ENCODE assay signal across 9 mouse cellular contexts in genomic region chr7:24817502-24817901, GRCm38 (mm10). TPM values are rescaled to one million over a fixed set of nuclear protein-coding genes. Genes with fewer than 3 reads are reported as not detected.
DNase-seq lines count a peak whose midpoint lies in the region; ATAC-seq lines count a peak whose summit lies in the region.
"Had no signal": no experiment of that assay in that cellular context is flagged by ENCODE, and none has a peak within 500 bp of the region (broad histone marks: within the 10 kb centered on the region; RNA-seq: fewer than 3 reads in every experiment).

No protein-coding gene starts in this region.

- no peak overlapping the region for H3K4me2 ChIP-seq in forebrain, embryonic 16.5 days (ENCODE audit: low read length)
- H3K4me2 ChIP-seq in intestine, embryonic 14.5 days (ENCODE audit: low read length), result no peak overlapping the region
- H3K4me2 ChIP-seq in midbrain, embryonic 13.5 days (replicated peaks), result no peak overlapping the region
- H3K4me2 ChIP-seq: neural tube, embryonic 12.5 days had no signal

- no peaks in the 10 kb centered on the region for H3K36me3 ChIP-seq in forebrain, embryonic 10.5 days (replicated peaks)
- H3K36me3 ChIP-seq in forebrain, embryonic 16.5 days (ENCODE audit: control insufficient read depth, insufficient read depth), result no peaks in the 10 kb centered on the region
- H3K36me3 ChIP-seq in intestine, embryonic 14.5 days (ENCODE audit: control insufficient read depth, insufficient read depth, low read length), result no peaks in the 10 kb centered on the region
- no peaks in the 10 kb centered on the region for H3K36me3 ChIP-seq in midbrain, embryonic 13.5 days
- H3K36me3 ChIP-seq: neural tube, embryonic 12.5 days had no signal

- H3K4me1 ChIP-seq in forebrain, embryonic 10.5 days, result no peaks in the 10 kb centered on the region
- no peaks in the 10 kb centered on the region for H3K4me1 ChIP-seq in forebrain, embryonic 16.5 days (replicated peaks; ENCODE audit: control insufficient read depth, insufficient read depth, low read length)
- H3K4me1 ChIP-seq in intestine, embryonic 14.5 days (replicated peaks; ENCODE audit: control insufficient read depth, insufficient read depth, low read length), result no peaks in the 10 kb centered on the region
- H3K4me1 ChIP-seq in midbrain, embryonic 13.5 days (replicated peaks), result no peaks in the 10 kb centered on the region
- H3K4me1 ChIP-seq: neural tube, embryonic 12.5 days had no signal

- ATAC-seq in forebrain, embryonic 16.5 days, result no peak
- ATAC-seq in cerebellum, adult (ENCODE audit: insufficient number of reproducible peaks, low FRiP score, low TSS enrichment), result peak; percentile 83; the same call in 1 of the 2 replicates
- peak; percentile 81 for ATAC-seq in intestine, embryonic 14.5 days (replicated peaks; ENCODE audit: low FRiP score, low TSS enrichment, low read depth)
- ATAC-seq in midbrain, embryonic 13.5 days, result peak; percentile 80

- H3K4me3 ChIP-seq in forebrain, embryonic 10.5 days, result no peak overlapping the region
- no peak overlapping the region for H3K4me3 ChIP-seq in forebrain, embryonic 16.5 days (replicated peaks; ENCODE audit: low read length)
- H3K4me3 ChIP-seq in intestine, embryonic 14.5 days (ENCODE audit: low read depth, low read length), result no peak overlapping the region
- no peak overlapping the region for H3K4me3 ChIP-seq in midbrain, embryonic 13.5 days (replicated peaks)
- H3K4me3 ChIP-seq: neural tube, embryonic 12.5 days had no signal

- intact Hi-C loops in left cerebral cortex, postnatal 14 days (cut with DNase I), result no loop called here

- H3K9ac ChIP-seq in forebrain, embryonic 16.5 days (replicated peaks; ENCODE audit: low read depth, low read length), result no peak overlapping the region
- H3K9ac ChIP-seq in intestine, embryonic 14.5 days (ENCODE audit: low read length), result no peak overlapping the region
- no peak overlapping the region for H3K9ac ChIP-seq in midbrain, embryonic 13.5 days (replicated peaks)
- H3K9ac ChIP-seq: neural tube, embryonic 12.5 days had no signal

- H3K27me3 ChIP-seq in forebrain, embryonic 10.5 days (ENCODE audit: poor library complexity, severe bottlenecking), result no peaks in the 10 kb centered on the region
- H3K27me3 ChIP-seq in forebrain, embryonic 16.5 days (replicated peaks; ENCODE audit: control insufficient read depth, insufficient read depth, low read length), result no peaks in the 10 kb centered on the region
- no peaks in the 10 kb centered on the region for H3K27me3 ChIP-seq in intestine, embryonic 14.5 days (replicated peaks; ENCODE audit: control insufficient read depth, insufficient read depth, low read length)
- H3K27me3 ChIP-seq in midbrain, embryonic 13.5 days, result 0 out of 2 replicates have a peak, but pooled peaks cover 3% of the 10 kb centered on the region
- H3K27me3 ChIP-seq: neural tube, embryonic 12.5 days had no signal

- H3K27ac ChIP-seq in forebrain, embryonic 10.5 days, result no peak overlapping the region
- no peak overlapping the region for H3K27ac ChIP-seq in forebrain, embryonic 16.5 days (ENCODE audit: low read length)
- H3K27ac ChIP-seq in intestine, embryonic 14.5 days (ENCODE audit: low read depth), result no peak overlapping the region
- no peak overlapping the region for H3K27ac ChIP-seq in midbrain, embryonic 13.5 days
- H3K27ac ChIP-seq: neural tube, embryonic 12.5 days had no signal

- DNase-seq in forebrain, embryonic 10.5 days (ENCODE audit: extremely low spot score, low spot score), result peak; percentile 60
- peak; percentile 38 to 89 for DNase-seq in frontal cortex, adult 2 months (ENCODE audit: extremely low spot score in 1 of 2, low spot score in 1 of 2)
- DNase-seq in intestine, embryonic 14.5 days (ENCODE audit: low spot score), result peak; percentile 87
- DNase-seq in left cerebral cortex, postnatal 14 days (ENCODE audit: low spot score in 2 of 2), result peak; percentile 48 to 72
- DNase-seq in spleen, postnatal 14 days (ENCODE audit: low spot score in 2 of 2), result peak; percentile 65 to 80

- WGBS in forebrain, embryonic 10.5 days, result 3% methylated on average over 3 of the region's 3 CpGs
- WGBS in forebrain, embryonic 16.5 days, result 2% methylated on average over 3 of the region's 3 CpGs
- WGBS in intestine, embryonic 14.5 days, result 0% methylated on average over 3 of the region's 3 CpGs
- 2% methylated on average over 3 of the region's 3 CpGs for WGBS in midbrain, embryonic 13.5 days

- H3K9me3 ChIP-seq in forebrain, embryonic 10.5 days, result no peaks in the 10 kb centered on the region
- no peaks in the 10 kb centered on the region for H3K9me3 ChIP-seq in forebrain, embryonic 16.5 days (ENCODE audit: control insufficient read depth, low read length)
- no peaks in the 10 kb centered on the region for H3K9me3 ChIP-seq in intestine, embryonic 14.5 days (ENCODE audit: control insufficient read depth, low read length)
- no peaks in the 10 kb centered on the region for H3K9me3 ChIP-seq in midbrain, embryonic 13.5 days
- H3K9me3 ChIP-seq: neural tube, embryonic 12.5 days had no signal

RNA-seq across cellular contexts. Expression of gene Ceacam10, which starts 40.5 kb away (rescaled TPM):
- polyA plus RNA-seq in forebrain, embryonic 10.5 days (2016; fragmentation: Nextera tagmentation; extraction: Ambion mirVana), result not detected in 2 replicates
- not detected in 2 replicates for polyA plus RNA-seq in forebrain, embryonic 16.5 days (2015; fragmentation: Nextera tagmentation; extraction: Ambion mirVana)
- polyA plus RNA-seq in frontal cortex, adult 2 months (2012; rRNA removed), result not detected in 2 replicates
- polyA plus RNA-seq in intestine, embryonic 14.5 days (2014; fragmentation: Nextera tagmentation; extraction: Ambion mirVana), result not detected in 2 replicates
- not detected for total RNA-seq in left cerebral cortex, postnatal 14 days (2021)
- polyA plus RNA-seq in midbrain, embryonic 13.5 days (2015; fragmentation: Nextera tagmentation; extraction: Ambion mirVana), result not detected in 2 replicates
- polyA plus RNA-seq: neural tube, embryonic 12.5 days had no signal

RNA-seq across cellular contexts. Expression of gene Gm9844, which starts 44.5 kb away (rescaled TPM):
- polyA plus RNA-seq in forebrain, embryonic 10.5 days (2016; fragmentation: Nextera tagmentation; extraction: Ambion mirVana), result 12.7 and 12.8 TPM in 2 replicates
- polyA plus RNA-seq in forebrain, embryonic 16.5 days (2015; fragmentation: Nextera tagmentation; extraction: Ambion mirVana), result 23.0 and 28.5 TPM in 2 replicates
- 9.6 and 13.7 TPM in 2 replicates for polyA plus RNA-seq in frontal cortex, adult 2 months (2012; rRNA removed)
- polyA plus RNA-seq in intestine, embryonic 14.5 days (2014; fragmentation: Nextera tagmentation; extraction: Ambion mirVana), result 14.2 and 16.7 TPM in 2 replicates
- total RNA-seq in left cerebral cortex, postnatal 14 days (2021), result not detected
- polyA plus RNA-seq in midbrain, embryonic 13.5 days (2015; fragmentation: Nextera tagmentation; extraction: Ambion mirVana), result 28.4 and 41.5 TPM in 2 replicates

RNA-seq across cellular contexts. Expression of gene Lypd4, which starts 52.2 kb away (rescaled TPM):
- polyA plus RNA-seq in forebrain, embryonic 10.5 days (2016; fragmentation: Nextera tagmentation; extraction: Ambion mirVana), result not detected in 2 replicates
- not detected in 2 replicates for polyA plus RNA-seq in forebrain, embryonic 16.5 days (2015; fragmentation: Nextera tagmentation; extraction: Ambion mirVana)
- not detected in 2 replicates for polyA plus RNA-seq in frontal cortex, adult 2 months (2012; rRNA removed)
- not detected in 2 replicates for polyA plus RNA-seq in intestine, embryonic 14.5 days (2014; fragmentation: Nextera tagmentation; extraction: Ambion mirVana)
- total RNA-seq in left cerebral cortex, postnatal 14 days (2021), result not detected
- polyA plus RNA-seq in midbrain, embryonic 13.5 days (2015; fragmentation: Nextera tagmentation; extraction: Ambion mirVana), result not detected in 2 replicates
- polyA plus RNA-seq: neural tube, embryonic 12.5 days had no signal

RNA-seq across cellular contexts. Expression of gene Dmrtc2, which starts 52.4 kb away (rescaled TPM):
- not detected in 2 replicates for polyA plus RNA-seq in forebrain, embryonic 10.5 days (2016; fragmentation: Nextera tagmentation; extraction: Ambion mirVana)
- polyA plus RNA-seq in forebrain, embryonic 16.5 days (2015; fragmentation: Nextera tagmentation; extraction: Ambion mirVana), result not detected in 2 replicates
- 0.06 TPM in 1 of 2 replicates, not detected in the other for polyA plus RNA-seq in frontal cortex, adult 2 months (2012; rRNA removed)
- not detected in 2 replicates for polyA plus RNA-seq in intestine, embryonic 14.5 days (2014; fragmentation: Nextera tagmentation; extraction: Ambion mirVana)
- total RNA-seq in left cerebral cortex, postnatal 14 days (2021), result not detected
- polyA plus RNA-seq in midbrain, embryonic 13.5 days (2015; fragmentation: Nextera tagmentation; extraction: Ambion mirVana), result not detected in 2 replicates
- polyA plus RNA-seq: neural tube, embryonic 12.5 days had no signal

RNA-seq across cellular contexts. Expression of gene Cd177, which starts 57.4 kb away (rescaled TPM):
- polyA plus RNA-seq in forebrain, embryonic 10.5 days (2016; fragmentation: Nextera tagmentation; extraction: Ambion mirVana), result 0.07 TPM in 1 of 2 replicates, not detected in the other
- 0.23 TPM in 1 of 2 replicates, not detected in the other for polyA plus RNA-seq in forebrain, embryonic 16.5 days (2015; fragmentation: Nextera tagmentation; extraction: Ambion mirVana)
- 0.04 TPM in 2 replicates for polyA plus RNA-seq in frontal cortex, adult 2 months (2012; rRNA removed)
- polyA plus RNA-seq in intestine, embryonic 14.5 days (2014; fragmentation: Nextera tagmentation; extraction: Ambion mirVana), result 0.11 and 0.50 TPM in 2 replicates
- total RNA-seq in left cerebral cortex, postnatal 14 days (2021), result not detected
- 0.26 and 0.34 TPM in 2 replicates for polyA plus RNA-seq in midbrain, embryonic 13.5 days (2015; fragmentation: Nextera tagmentation; extraction: Ambion mirVana)
- polyA plus RNA-seq: neural tube, embryonic 12.5 days had no signal
